Mouse (Mus musculus) cerebellum, adult 9-11 months (tissue): Measurements from ENCODE around the gene Myo18b.

Experiments
- DNase-seq: peaks from one replicate; pipeline ENCODE4 v3.0.0; 2022

Gene Myo18b

GRCm38 (mm10) chr5:112876846-112877390 is 19.2 kb downstream of the Myo18b start:
- DNase-seq, result peak; percentile 52

GRCm38 (mm10) chr5:112872999-112873398 is 23.2 kb downstream of the Myo18b start:
- no peak for DNase-seq

GRCm38 (mm10) chr5:112870729-112871128 is 25.4 kb downstream of the Myo18b start:
- DNase-seq, result peak; percentile 59

GRCm38 (mm10) chr5:112868620-112869019 is 27.5 kb downstream of the Myo18b start:
- DNase-seq, result no peak

GRCm38 (mm10) chr5:112864719-112865367 is 31.3 kb downstream of the Myo18b start:
- peak; percentile 52 for DNase-seq

- DNase-seq, result no peak
Measured at GRCm38 (mm10) chr5:112859379-112860035, 36.7 kb downstream of the Myo18b start.

- no peak for DNase-seq
Measured at GRCm38 (mm10) chr5:112853179-112853578, 43.0 kb downstream of the Myo18b start.

- no peak for DNase-seq
Measured at GRCm38 (mm10) chr5:112851389-112851788, 44.8 kb downstream of the Myo18b start.

- peak; percentile 53 for DNase-seq
Measured at GRCm38 (mm10) chr5:112848586-112849280, 47.4 kb downstream of the Myo18b start.

GRCm38 (mm10) chr5:112847985-112848542 is 48.1 kb downstream of the Myo18b start:
- no peak for DNase-seq

GRCm38 (mm10) chr5:112846146-112846545 is 50.0 kb downstream of the Myo18b start:
- no peak for DNase-seq

- no peak for DNase-seq
Measured at GRCm38 (mm10) chr5:112844460-112844859, 51.7 kb downstream of the Myo18b start.

GRCm38 (mm10) chr5:112843676-112844257 is 52.4 kb downstream of the Myo18b start:
- no peak for DNase-seq

GRCm38 (mm10) chr5:112842696-112843095 is 53.5 kb downstream of the Myo18b start:
- no peak for DNase-seq

- DNase-seq, result no peak
Measured at GRCm38 (mm10) chr5:112841850-112842249, 54.3 kb downstream of the Myo18b start.

GRCm38 (mm10) chr5:112834896-112835295 is 61.3 kb downstream of the Myo18b start:
- DNase-seq, result no peak

GRCm38 (mm10) chr5:112833866-112834265 is 62.3 kb downstream of the Myo18b start:
- no peak for DNase-seq

- DNase-seq, result no peak
Measured at GRCm38 (mm10) chr5:112825091-112825794, 70.9 kb downstream of the Myo18b start.

GRCm38 (mm10) chr5:112824376-112824775 is 71.8 kb downstream of the Myo18b start:
- no peak for DNase-seq

GRCm38 (mm10) chr5:112822426-112822825 is 73.7 kb downstream of the Myo18b start:
- DNase-seq, result no peak

- DNase-seq, result no peak
Measured at GRCm38 (mm10) chr5:112815051-112815450, 81.1 kb downstream of the Myo18b start.

- no peak for DNase-seq
Measured at GRCm38 (mm10) chr5:112807629-112808028, 88.5 kb downstream of the Myo18b start.
